Mouse (Mus musculus): ENCODE results near the gene Olfr1058. TPM values are rescaled to one million over a fixed set of nuclear protein-coding genes. Genes with fewer than 3 reads are reported as not detected.
"Not testable (repeated sequence)": the region's sequence is repeated elsewhere in the genome, so short reads cannot be mapped to it uniquely, and the experiment has no call there.

Olfr1058 gene
- polyA plus RNA-seq (2016; fragmentation: Nextera tagmentation; extraction: Ambion mirVana), result not detected in 2 replicates

- not testable (repeated sequence) for ATAC-seq (ENCODE audit: insufficient number of reproducible peaks, low FRiP score); H3K4me2 ChIP-seq; H3K36me3 ChIP-seq; H3K9me3 ChIP-seq (replicated peaks); H3K27ac ChIP-seq (ENCODE audit: poor library complexity, severe bottlenecking); H3K4me1 ChIP-seq (replicated peaks); H3K9ac ChIP-seq; H3K4me3 ChIP-seq; H3K27me3 ChIP-seq (replicated peaks)
Observed at GRCm38 (mm10) chr2:86388461-86388860, at the start of gene Olfr1058. TSS of gene Olfr1058 (minus strand) at chr2:86388561.

- H3K36me3 ChIP-seq; H3K4me2 ChIP-seq; H3K9me3 ChIP-seq (replicated peaks); H3K27me3 ChIP-seq (replicated peaks); ATAC-seq (ENCODE audit: insufficient number of reproducible peaks, low FRiP score); H3K27ac ChIP-seq (ENCODE audit: poor library complexity, severe bottlenecking); H3K9ac ChIP-seq; H3K4me3 ChIP-seq; H3K4me1 ChIP-seq (replicated peaks): not testable (repeated sequence)
- 88% methylated on average over 8 of the region's 8 CpGs for WGBS
Observed at GRCm38 (mm10) chr2:86428511-86428910, 40.1 kb upstream of the Olfr1058 start.

GRCm38 (mm10) chr2:86426649-86427048, 38.3 kb upstream of the Olfr1058 start, which contains the start of gene Olfr1062:
TSS of gene Olfr1062 (minus strand) at chr2:86426749.
- H3K9me3 ChIP-seq (replicated peaks); H3K36me3 ChIP-seq; H3K4me1 ChIP-seq (replicated peaks); H3K27ac ChIP-seq (ENCODE audit: poor library complexity, severe bottlenecking); ATAC-seq (ENCODE audit: insufficient number of reproducible peaks, low FRiP score); H3K27me3 ChIP-seq (replicated peaks); H3K9ac ChIP-seq; H3K4me3 ChIP-seq; H3K4me2 ChIP-seq: not testable (repeated sequence)

- ATAC-seq (ENCODE audit: insufficient number of reproducible peaks, low FRiP score), result no peak
- no peak within 1 kb of the TSS for H3K9ac ChIP-seq
- H3K27ac ChIP-seq (ENCODE audit: poor library complexity, severe bottlenecking), result no peak within 1 kb of the TSS
- 0 out of 2 replicates have a peak, but pooled peaks cover 3% of the 10 kb centered on the region for H3K9me3 ChIP-seq (replicated peaks)
- no peak within 1 kb of the TSS for H3K4me3 ChIP-seq
- H3K36me3 ChIP-seq, result no peaks in the 10 kb centered on the region
- no peaks in the 10 kb centered on the region for H3K4me1 ChIP-seq (replicated peaks)
- no peak within 1 kb of the TSS for H3K4me2 ChIP-seq
- WGBS, result 72% methylated on average over 1 of the region's 1 CpGs
- H3K27me3 ChIP-seq (replicated peaks), result no peaks in the 10 kb centered on the region
Observed at GRCm38 (mm10) chr2:86413950-86414349, 25.6 kb upstream of the Olfr1058 start, which contains the start of gene Olfr1061. TSS of gene Olfr1061 (minus strand) at chr2:86414050.

GRCm38 (mm10) chr2:86395114-86395513, 6.8 kb upstream of the Olfr1058 start:
- H3K4me3 ChIP-seq, result no peak overlapping the region
- H3K36me3 ChIP-seq, result no peaks in the 10 kb centered on the region
- no peaks in the 10 kb centered on the region for H3K27me3 ChIP-seq (replicated peaks)
- no peak for ATAC-seq (ENCODE audit: insufficient number of reproducible peaks, low FRiP score)
- no peaks in the 10 kb centered on the region for H3K4me1 ChIP-seq (replicated peaks)
- no peak overlapping the region for H3K4me2 ChIP-seq
- H3K9ac ChIP-seq, result no peak overlapping the region
- no peaks in the 10 kb centered on the region; the same call in 1 of the 2 replicates for H3K9me3 ChIP-seq (replicated peaks)
- no peak overlapping the region for H3K27ac ChIP-seq (ENCODE audit: poor library complexity, severe bottlenecking)
- WGBS, result 84% methylated on average over 2 of the region's 2 CpGs

GRCm38 (mm10) chr2:86378293-86378692, 10.1 kb downstream of the Olfr1058 start, which contains the start of gene Olfr1057:
TSS of gene Olfr1057 (minus strand) at chr2:86378393.
- Histone ChIP-seq H3K9ac (no peak within 1 kb of the TSS), H3K4me1 (replicated peaks) (no peaks in the 10 kb centered on the region), H3K4me2 (no peak within 1 kb of the TSS), H3K9me3 (replicated peaks) (no peaks in the 10 kb centered on the region), H3K36me3 (no peaks in the 10 kb centered on the region), H3K27me3 (replicated peaks) (no peaks in the 10 kb centered on the region), H3K4me3 (no peak within 1 kb of the TSS), H3K27ac (ENCODE audit: poor library complexity, severe bottlenecking) (no peak within 1 kb of the TSS)
- no peak for ATAC-seq (ENCODE audit: insufficient number of reproducible peaks, low FRiP score)

- 80% methylated on average over 1 of the region's 6 CpGs for WGBS
- not testable (repeated sequence) for H3K9ac ChIP-seq; H3K36me3 ChIP-seq; H3K27ac ChIP-seq (ENCODE audit: poor library complexity, severe bottlenecking); ATAC-seq (ENCODE audit: insufficient number of reproducible peaks, low FRiP score); H3K9me3 ChIP-seq (replicated peaks); H3K4me2 ChIP-seq; H3K27me3 ChIP-seq (replicated peaks); H3K4me3 ChIP-seq; H3K4me1 ChIP-seq (replicated peaks)
Observed at GRCm38 (mm10) chr2:86366342-86366741, 22.0 kb downstream of the Olfr1058 start.

GRCm38 (mm10) chr2:86362369-86362768, 26.0 kb downstream of the Olfr1058 start, which contains the start of gene Olfr1056:
TSS of gene Olfr1056 (minus strand) at chr2:86362469.
- no peak for ATAC-seq (ENCODE audit: insufficient number of reproducible peaks, low FRiP score)
- Histone ChIP-seq H3K4me1 (replicated peaks) (no peaks in the 10 kb centered on the region), H3K4me3 (no peak within 1 kb of the TSS), H3K27me3 (replicated peaks) (no peaks in the 10 kb centered on the region), H3K27ac (ENCODE audit: poor library complexity, severe bottlenecking) (no peak within 1 kb of the TSS), H3K9me3 (replicated peaks) (no peaks in the 10 kb centered on the region), H3K9ac (no peak within 1 kb of the TSS), H3K4me2 (no peak within 1 kb of the TSS), H3K36me3 (no peaks in the 10 kb centered on the region)

- H3K27ac ChIP-seq (ENCODE audit: poor library complexity, severe bottlenecking); H3K9ac ChIP-seq; H3K4me2 ChIP-seq; H3K4me1 ChIP-seq (replicated peaks); H3K27me3 ChIP-seq (replicated peaks); H3K9me3 ChIP-seq (replicated peaks); ATAC-seq (ENCODE audit: insufficient number of reproducible peaks, low FRiP score); H3K36me3 ChIP-seq; H3K4me3 ChIP-seq: not testable (repeated sequence)
- 93% methylated on average over 1 of the region's 1 CpGs for WGBS
Observed at GRCm38 (mm10) chr2:86351751-86352150, 36.6 kb downstream of the Olfr1058 start.

- Histone ChIP-seq H3K9me3 (replicated peaks) (no peaks in the 10 kb centered on the region), H3K4me2 (no peak within 1 kb of the TSS), H3K4me1 (replicated peaks) (no peaks in the 10 kb centered on the region), H3K27ac (ENCODE audit: poor library complexity, severe bottlenecking) (no peak within 1 kb of the TSS), H3K36me3 (no peaks in the 10 kb centered on the region), H3K4me3 (no peak within 1 kb of the TSS), H3K9ac (no peak within 1 kb of the TSS), H3K27me3 (replicated peaks) (no peaks in the 10 kb centered on the region)
- 88% methylated on average over 5 of the region's 5 CpGs for WGBS
- no peak for ATAC-seq (ENCODE audit: insufficient number of reproducible peaks, low FRiP score)
Observed at GRCm38 (mm10) chr2:86350184-86350583, 38.2 kb downstream of the Olfr1058 start, which contains the start of gene Olfr1055. TSS of gene Olfr1055 (minus strand) at chr2:86350284.

- H3K36me3 ChIP-seq, result no peaks in the 10 kb centered on the region
- WGBS, result 82% methylated on average over 3 of the region's 3 CpGs
- H3K4me3 ChIP-seq, result no peak within 1 kb of the TSS
- no peak within 1 kb of the TSS for H3K9ac ChIP-seq
- no peaks in the 10 kb centered on the region for H3K9me3 ChIP-seq (replicated peaks)
- no peak within 1 kb of the TSS for H3K4me2 ChIP-seq
- H3K27me3 ChIP-seq (replicated peaks), result no peaks in the 10 kb centered on the region
- H3K27ac ChIP-seq (ENCODE audit: poor library complexity, severe bottlenecking), result no peak within 1 kb of the TSS
- no peaks in the 10 kb centered on the region for H3K4me1 ChIP-seq (replicated peaks)
- ATAC-seq (ENCODE audit: insufficient number of reproducible peaks, low FRiP score), result no peak
Observed at GRCm38 (mm10) chr2:86335333-86335732, 53.0 kb downstream of the Olfr1058 start, which contains the start of gene Olfr1054. TSS of gene Olfr1054 (minus strand) at chr2:86335433.

All from heart, embryonic 12.5 days (tissue).